Mouse (Mus musculus) heart, adult 11 months (tissue): ENCODE results near the gene Snorc.
"Not testable (repeated sequence)": the region's sequence is repeated elsewhere in the genome, so short reads cannot be mapped to it uniquely, and the experiment has no call there.

Experiments
- DNase-seq: peaks from one replicate; pipeline ENCODE4 v3.0.0; 2022

Gene Snorc

DNA sequence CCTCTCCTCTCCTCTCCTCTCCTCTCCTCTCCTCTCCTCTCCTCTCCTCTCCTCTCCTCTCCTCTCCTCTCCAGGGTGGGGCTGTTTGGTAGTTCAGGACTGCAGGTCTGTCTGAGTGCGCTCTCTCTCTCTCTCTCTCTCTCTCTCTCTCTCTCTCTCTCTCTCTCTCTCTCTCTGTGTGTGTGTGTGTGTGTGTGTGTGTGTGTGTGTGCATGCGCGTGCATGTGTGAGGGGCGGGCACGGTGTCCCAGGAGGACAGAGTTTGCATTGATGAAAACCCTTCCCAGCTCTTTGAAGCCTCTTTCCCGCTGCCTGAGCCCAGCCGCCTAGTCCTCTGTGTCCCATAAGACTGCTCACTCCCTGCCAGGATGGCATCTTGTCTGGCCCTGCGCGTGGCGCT, at the start of gene Snorc:
Gene Snorc, plus strand, starts transcription at position 301 of the 400 bp plus-strand sequence.
- not testable (repeated sequence) for DNase-seq

DNA sequence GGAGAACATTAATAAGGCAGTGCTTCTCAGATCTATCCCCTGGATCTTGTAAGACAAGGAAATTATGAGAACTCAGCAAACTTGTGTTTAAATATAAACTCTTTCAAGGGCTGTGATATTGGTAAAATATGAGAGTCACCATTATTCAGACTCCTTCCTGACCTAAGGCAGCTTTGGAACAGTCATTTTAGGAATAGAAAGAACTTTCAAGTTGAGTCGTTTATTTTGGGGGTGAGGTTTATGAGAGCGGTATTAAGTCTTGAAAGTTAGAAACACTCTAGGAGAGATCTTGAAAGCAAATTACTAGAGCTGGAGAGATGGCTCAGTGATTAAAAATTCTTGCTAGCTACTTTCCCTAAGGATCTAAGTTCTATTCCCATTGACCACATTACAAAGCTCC, 34.9 kb upstream of the Snorc start:
- no peak for DNase-seq

DNA sequence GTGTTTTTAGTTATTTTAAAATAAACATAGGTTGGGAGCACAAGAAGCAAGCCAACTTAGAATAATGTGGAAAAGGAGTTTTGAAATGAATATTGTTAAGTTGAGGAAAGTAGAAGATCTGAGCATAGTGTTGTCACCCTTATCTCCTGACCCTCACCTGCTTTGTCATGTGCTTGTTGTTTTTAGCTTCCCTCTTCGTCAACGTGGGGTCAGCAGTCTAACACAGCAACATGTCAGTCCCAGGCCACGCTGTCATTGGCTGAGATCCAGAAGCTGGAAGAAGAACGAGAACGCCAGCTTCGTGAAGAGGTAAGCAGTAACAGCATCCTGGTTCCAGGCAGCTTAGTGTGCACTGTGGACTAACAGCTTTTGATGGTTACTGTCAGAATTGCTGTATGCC, 33.5 kb upstream of the Snorc start:
- no peak for DNase-seq

DNA sequence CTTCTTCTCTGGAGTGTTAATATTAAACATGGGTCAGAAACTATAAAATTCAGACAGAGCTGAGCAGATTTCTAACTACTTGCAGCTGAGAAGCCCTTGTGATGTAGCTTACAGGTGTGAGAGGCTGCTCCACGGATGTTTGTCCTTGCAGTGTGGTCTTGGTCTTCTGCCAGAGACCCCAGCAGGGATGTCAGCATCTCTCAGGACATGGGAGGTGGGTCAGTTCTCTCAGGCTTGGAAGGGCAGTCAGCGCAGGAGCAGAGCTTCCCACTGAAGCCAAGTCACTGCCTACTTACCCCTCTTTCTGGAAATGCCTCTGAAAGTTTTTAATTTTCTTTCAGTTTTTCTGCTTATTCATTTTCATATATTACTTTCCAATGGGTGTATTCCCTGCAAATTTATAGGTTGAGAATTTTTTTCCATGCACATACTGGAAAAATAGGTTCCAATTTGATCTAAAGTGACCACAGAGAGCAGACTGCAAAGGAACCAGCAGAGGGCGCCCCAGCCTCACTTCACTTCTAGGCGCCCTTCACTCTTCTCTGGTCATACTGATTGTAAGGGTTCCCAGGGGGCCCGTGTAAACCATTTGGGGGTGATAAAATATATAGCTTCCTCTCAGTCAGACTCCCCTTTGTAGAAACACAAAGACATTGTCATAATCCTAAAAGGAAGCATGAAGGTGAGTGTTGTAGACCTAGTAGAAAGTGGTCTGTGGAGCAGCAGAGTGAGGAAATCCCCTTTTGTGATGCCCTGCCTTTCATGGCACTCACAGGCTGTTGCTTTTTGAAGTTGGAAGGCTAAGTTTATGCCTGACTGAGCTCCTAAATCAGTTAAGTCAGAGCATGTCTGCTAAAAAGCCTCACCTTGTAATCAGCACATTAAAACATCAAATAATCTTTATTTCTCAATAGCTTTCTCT, 22.6 kb upstream of the Snorc start:
- DNase-seq: peak; percentile 86

DNA sequence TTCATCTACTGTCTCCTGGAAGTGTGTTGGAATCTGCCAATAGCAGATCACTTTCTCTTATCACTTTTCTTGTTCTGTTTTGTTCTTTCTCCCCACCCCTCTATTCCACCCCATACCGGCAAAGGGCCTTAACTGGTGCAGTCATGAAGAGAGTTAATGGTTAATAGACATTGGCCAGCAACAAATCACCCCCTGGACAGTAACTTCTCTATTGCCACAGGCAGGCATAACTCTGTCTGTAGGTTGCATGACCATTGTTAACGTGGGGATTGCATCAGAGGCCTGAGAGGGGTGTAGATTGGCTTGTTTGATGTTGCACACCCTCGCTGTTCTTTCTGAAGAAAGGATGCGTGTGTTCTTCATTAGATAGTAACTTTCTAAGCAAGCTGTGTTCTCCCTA, 20.6 kb upstream of the Snorc start:
- DNase-seq: peak; percentile 57

DNA sequence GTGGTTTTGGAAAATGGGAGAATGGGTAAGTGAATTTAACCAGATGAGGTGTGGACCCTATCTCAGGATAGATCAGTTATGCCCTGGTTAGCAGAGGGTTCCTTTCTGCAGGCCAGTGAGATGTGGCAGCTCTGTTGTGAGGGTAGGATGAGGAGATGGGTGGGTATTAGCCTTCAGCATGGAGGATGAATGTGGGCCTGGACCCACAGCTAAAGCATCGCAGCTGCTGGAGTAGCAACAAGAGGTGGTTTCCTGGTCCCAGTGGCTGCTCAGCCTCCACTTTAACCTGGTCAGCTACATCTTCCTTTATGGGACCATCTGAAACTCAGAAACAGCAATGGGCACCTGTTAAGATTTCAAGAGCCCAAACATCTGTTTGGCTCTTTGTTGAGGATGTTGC, 13.6 kb upstream of the Snorc start:
- peak; percentile 62 for DNase-seq

DNA sequence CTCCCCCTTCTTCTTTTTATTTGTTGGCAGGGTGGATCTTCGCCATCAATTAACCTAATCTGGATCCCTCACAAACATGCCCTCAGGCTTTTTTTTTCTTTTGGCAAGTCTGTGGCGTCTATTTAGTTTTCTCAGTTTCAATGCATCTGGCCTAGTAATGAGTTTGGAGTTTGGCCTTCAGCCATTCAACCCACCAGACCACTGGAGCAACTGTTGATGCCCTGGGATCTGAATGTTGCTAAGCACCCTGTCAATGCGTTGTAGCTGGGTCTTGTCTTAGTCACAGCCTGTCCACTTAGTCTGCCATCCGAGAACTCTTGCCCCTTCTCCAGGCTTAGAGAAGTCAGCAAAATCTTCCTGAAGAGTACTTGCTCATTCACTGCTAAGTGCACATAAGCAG, 12.0 kb upstream of the Snorc start:
- no peak for DNase-seq

DNA sequence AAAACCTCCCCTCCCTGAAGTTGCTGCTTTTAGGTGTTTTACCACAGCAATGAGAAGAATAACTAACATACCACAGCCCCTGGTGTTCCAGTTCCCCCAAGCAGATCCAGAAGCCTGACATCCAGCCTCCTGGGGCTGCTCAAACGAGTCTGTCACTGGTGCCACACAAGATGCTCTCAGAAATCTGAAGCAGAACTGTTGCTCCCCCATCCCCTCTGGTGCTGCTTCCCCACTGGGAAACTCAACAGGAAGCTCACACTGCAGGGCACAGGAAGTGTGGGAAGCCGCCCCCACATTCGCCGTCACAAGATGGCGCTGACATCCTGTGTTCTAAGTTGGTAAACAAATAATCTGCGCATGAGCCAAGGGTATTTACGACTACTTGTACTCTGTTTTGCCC, 10.2 kb upstream of the Snorc start:
- not testable (repeated sequence) for DNase-seq

DNA sequence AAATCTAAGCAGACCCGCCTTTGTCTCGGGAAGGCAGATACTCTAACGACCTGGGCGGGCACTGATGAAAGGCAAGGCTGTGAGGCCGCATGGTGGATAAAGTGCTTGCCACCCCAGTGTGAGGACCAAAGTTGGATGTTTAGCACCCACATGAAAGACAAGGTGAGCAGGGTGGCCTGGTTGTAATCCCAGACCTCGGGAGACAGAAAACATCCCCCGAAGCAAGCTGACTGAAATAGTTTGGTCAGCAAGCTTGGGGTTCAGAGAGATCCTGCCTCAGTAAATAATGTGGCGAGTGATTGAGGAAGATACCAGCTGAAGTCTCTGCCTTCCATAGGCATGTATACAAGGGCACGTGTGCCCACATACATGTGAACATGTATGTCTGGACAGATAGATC, 2.6 kb upstream of the Snorc start:
- DNase-seq: peak; percentile 79

DNA sequence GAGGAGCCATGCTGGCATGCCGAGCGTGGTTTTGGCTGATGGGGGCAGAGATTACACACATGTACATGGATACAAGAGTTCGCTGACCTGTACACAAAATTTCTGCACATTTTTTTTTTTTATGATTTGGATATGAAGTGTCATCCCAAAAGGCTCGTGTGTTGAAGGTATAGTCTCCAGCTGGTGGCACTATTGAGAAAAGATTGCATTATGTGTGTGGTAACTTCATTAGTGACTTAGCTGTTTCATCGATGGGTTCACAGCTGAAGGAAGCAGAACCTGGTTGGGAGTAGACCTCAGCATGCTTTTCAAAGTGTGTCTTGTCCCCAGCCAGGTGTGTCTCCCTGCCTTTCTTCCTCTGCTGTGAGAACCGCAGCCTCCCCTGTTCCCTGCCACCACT, 1.8 kb upstream of the Snorc start:
- peak; percentile 78 for DNase-seq

DNA sequence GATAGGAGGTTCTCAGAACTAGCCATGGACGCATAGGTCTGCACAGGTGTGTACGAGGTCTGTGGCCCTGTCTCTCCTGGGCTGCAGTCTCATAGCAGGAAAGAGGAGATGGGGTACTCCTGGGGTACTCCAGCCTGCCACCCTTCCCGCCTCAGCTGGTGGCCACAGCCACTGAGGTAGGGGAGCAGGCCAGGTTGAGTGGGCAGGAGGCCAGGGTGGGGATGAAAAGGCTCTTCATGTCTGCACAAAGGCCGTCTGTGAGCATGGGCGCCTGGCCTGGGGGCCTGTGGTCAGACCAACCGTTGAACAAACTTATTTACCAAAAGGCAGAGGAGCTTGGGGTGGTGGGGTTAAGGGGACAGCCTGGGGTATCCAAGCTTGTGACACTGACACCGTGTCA, 1.8 kb downstream of the Snorc start:
- DNase-seq: no peak

DNA sequence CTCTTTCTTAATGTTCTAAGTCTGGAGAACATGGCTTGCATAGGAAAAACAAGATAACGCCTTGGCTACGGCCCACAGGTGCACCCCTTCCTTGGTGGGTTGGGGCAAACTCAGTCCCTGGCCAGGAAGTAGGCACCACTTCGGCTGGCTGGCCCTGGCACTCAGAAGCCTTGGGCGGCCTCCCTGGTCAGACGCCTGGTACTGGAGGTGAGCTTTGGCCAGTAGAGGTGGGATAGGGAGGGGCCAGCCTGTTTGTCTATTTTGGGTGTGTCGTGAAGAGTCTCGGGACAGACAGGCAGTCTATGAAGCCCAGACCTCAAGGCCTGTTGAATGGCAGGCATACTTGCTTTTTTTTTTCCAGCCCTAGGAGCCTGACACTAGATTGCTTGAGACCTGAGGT, 2.5 kb downstream of the Snorc start:
- DNase-seq: peak; percentile 93

DNA sequence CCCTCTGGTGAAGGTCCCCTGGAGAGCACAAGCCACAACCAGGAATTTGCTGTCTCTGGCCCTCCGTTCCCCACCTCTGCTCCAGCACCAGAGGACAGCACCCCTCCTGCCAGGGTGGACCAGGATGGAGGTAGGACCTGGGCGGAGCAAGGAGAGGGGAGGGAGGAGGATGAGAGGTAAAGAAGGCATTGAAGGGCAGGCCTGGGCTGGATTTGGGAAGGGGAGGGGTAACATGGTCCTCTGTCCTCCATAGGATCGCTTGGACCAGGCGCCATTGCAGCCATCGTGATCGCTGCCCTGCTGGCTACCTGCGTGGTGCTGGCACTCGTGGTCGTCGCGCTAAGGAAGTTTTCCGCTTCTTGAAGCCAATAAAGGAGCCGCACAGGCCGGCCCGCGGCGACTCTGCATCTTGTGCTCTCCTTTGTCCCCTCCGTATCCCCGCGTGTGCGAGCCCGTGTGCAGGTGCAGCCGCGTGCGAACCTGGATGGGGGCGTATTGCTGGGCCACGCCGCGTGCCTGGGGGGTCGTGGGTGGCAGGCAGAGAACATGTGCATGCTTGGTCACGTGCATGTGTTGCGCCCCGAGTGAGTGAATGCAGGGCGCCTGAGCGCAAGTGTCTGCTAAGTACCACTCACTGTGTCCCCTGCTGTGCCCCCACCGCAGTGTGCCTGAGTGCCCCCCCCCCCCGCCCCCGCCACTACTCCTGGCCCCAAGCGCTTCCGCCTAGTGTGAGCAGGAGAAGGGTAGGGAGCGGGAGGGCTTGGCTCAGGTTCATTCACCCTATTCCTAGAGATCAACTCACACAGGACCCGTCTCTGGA, 5.2 kb downstream of the Snorc start:
- no peak for DNase-seq

DNA sequence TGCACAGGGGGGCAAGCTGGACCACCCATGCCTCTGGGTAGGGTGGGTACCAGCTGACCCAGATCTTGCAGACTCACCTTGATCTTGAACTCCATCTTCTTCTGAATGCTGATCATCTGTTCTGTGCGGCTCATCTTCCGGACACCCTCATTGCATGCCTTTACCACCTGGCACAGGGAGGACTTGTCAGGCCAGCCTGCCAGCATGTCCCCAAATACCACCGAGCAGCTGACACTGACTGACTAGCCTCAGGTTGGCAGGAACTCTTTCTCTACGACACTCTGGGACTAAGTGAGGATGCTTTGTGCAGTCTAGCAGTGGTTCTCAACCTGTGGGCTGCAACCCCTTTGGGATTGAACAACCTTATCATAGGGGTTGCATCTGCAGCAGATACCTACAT, 12.5 kb downstream of the Snorc start:
- DNase-seq: no peak

DNA sequence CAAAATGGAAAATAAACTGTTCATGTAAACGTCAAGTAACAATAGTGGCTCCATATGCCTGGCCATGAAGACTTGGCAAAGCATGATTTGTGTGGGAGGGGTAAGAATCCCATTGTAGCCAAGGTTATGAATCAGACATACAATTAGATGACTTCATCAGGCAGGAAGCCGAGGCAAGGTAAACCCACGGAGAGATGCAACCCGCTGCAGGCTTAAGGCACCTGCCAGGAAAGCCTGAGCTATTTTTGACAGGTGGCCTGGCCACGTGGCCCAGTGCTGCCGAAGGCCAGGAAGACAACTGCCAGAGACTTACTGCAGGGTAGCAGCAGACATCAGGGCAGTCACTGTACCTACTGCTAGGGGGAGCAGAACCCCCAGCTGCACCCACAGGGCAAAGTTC, 16.3 kb downstream of the Snorc start:
- DNase-seq: peak; percentile 90

DNA sequence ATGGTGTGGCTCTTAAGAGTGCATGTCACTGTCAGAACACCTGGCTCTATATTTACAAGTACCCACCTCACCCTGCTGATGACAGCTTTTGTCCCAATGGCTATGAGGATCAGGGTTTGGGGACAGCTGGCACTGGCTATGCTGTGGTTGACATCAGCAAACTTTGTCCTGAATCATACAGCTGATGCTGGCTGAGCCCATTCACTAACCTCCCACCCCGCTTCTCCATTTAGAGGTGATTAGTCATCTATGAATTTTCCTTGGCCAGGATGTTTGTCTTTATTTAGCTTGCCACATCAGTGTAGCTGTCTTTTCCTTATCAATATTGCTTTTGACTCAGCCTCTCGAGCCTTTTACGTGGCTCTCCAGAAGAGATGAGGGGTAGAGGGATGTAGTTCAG, 22.2 kb downstream of the Snorc start:
- DNase-seq: no peak

DNA sequence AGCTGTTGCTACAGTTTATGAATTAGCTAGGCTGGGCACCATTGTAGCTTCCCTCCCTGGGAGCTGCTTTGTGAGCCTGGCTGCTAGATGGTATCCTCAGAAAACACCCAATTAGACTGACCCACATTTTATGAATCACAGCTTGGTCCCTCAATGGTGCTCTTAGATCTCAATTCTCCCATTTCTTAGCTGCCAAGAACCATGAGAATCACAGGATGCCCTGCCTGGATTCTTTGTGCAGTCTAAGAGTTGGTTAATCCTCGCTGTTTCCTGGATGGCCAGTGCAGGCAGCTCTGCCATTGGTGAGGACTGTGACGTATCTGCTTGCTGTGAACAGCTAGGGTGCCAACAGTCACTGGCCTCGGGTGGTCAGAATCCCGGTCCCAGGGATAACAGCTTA, 23.5 kb downstream of the Snorc start:
- DNase-seq: no peak

DNA sequence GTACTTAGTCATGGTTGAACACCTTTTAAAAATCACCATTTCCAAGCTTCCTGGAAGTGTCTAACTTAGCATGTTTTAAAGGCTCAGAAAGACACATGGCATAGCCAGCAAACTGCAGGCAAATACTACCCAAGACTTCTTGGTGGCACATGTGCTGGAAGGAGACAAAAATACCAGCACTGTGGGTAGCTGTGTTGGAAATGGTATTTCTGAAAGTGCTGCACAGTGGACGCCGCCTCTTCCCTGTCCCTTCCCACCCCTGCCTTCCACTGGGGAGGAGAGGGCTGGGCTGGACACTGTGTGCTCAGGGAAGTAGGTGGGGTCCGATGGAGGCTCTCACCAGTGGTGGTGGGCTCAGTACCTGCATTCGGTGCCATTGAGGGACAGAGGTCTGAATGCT, 35.5 kb downstream of the Snorc start:
- DNase-seq: peak; percentile 61

DNA sequence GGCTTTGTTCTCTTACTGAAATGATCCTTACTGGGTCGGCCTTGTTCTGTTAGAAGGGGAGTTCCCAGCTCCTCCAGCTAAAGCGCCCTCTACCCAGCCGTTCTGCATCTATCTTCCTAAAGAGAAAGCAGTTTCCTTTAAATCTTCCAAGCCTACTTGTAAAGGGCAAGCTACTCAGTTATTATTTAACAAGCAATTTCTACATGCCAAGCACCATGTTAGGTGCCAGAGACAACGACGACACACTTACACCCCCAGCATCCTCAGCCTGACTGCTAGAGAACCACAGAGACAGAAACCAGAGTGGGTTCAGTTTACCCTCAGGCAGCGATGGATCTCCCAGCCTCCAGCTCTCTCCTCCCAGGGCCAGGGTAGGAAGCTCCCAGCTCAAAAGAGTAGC, 37.8 kb downstream of the Snorc start:
- peak; percentile 33 for DNase-seq

DNA sequence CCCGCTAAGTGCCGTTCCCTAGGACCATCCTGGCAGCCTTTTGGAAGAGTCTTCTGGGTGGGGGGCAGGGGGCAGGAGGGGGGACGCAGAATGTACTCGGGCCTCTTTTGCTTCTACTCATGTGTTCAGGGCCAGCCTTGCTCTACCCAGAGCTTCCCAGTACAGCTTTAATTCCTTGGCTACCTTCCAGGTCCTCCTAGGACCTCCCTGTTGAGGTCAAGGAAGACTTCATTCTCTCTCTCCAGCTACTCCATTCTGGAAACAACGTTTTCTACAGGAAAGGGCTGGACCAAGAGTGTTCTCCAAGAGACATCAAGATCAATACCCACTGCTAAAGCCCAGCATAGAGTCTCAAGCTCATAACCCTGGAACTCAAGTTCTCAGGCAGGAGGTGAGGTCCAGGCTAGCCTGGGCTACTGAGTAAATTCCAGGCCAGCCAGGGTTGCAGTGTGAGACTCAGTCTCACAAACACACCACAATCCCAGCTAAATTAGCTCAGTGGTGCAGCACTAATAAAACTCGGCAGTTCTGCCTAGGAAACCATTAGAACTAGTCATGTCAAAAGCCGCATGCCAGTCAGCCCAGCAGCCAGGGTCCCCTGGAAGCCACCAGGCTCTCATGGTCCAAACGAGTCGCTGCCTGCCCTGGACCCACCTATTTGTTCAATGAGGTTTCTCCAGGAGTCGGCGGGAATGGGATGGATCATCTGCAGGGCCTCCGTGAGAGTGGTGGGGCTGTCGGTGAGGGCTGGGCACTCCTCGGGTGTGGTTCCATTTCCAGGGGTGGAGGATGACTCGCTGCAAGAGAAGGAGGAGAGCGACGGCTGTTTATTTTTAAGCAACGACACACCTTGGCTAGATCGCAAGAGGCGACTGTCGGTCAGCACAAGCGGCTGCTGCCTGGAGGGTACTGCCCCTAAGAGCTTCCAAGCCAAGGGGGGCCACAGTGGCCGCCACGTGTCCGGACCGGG, 38.8 kb downstream of the Snorc start:
- peak; percentile 90 for DNase-seq

DNA sequence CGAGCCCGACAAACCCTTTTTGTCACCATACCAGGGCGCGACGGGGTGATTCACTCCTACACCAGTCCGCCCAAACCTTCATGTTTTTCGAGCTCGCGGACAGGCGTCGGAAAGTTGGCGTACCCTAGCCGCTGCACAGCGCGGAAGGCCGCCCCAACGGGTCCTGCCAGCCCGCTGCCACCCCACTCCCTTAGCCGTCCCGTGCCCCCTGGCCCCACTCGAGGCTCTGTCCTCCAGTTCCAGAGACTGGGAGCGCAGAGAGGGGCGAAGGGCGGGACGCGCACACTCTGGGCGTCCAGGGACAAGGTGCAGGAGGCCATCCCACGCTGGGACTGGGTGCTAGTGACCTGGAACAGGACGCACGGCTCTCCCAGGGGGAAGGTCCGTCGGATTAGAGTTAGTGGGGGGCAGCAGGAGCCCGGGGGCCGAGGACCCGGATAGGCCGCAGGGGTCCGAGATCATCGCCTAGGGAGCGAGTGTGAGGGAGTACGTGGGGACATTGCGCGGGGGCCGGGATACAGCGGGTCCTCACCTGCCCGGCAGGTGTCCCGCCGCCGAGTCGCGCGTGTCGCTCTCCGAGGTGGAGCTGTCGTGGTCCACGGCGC, 39.6 kb downstream of the Snorc start, which contains the start of gene Neu2:
Gene Neu2, plus strand, starts transcription at position 329 of the 605 bp plus-strand sequence.
- peak; percentile 89 for DNase-seq

DNA sequence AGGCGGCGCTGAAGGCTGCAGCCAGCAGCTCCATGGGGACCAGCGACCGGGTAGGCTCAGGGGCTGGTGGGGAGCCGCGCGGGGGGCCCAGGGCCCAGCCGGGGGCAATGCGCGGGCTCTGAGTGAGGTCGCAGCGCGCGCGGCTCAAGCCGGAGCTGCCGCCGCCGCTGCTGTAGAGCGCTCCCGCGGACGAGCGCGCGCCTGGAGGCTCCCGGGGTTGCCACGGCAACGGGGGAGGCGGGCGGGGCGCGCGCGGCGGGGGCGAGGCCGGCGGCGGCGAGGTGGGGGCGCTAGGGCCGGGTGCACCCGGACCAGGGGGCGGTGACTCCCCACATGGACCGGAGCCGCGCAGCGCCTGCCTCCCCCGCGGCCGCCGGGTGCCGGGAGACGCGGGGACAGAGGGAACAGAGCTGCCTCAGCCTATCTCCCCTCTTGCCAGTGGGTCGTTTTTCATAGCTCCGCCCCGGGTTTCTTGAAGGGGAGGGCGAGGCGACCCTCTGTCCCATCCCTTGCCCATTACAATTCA, 40.2 kb downstream of the Snorc start:
- DNase-seq: peak; percentile 89
